Mouse (Mus musculus) naive thymus-derived CD4-positive, alpha-beta T cell, adult 2 months (primary cell): Measurements from ENCODE around the gene Cenpn.

Source experiments
- DNase-seq: peaks from one replicate; pipeline ENCODE4 v3.0.0-alpha.2; 2011; ENCODE audit warnings: low read depth

Gene Cenpn

DNA sequence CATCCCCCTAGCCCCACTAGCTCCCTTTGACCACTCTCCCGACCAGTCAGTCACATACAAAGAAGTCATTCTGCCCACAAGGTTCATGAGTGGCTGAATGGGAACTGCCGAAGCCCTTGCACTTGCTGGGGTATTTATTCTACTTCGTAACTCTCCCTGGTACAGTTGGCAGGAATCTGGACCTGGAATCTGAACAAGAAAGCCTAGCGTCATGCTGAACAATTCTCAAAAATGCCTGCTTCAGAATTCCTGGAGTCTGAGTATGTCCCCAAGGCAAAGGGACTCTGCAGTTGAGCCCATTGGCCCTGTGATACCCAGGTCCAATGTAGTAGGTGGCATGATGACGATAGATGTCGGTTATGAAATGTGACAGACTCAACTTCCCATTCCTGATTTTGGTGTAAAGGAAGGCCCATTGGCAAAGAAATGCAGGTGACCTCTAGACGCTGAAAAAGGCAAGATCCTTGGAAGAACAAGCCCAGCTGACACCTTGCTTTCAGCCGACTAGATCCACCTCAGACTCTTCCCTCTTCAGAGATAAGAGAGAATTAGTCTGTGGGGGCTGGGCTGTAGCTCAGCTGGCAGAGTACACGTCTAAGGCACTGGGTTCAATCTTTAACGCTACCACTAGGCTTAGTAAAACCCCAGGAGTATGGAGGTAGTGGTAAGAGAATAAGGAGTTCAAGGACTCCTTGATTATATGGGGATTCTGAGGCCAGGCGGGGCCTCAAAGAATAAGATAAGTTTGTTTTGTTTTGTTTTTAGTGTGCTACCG is 20.9 kb downstream of the Cenpn start:
- no peak for DNase-seq

DNA sequence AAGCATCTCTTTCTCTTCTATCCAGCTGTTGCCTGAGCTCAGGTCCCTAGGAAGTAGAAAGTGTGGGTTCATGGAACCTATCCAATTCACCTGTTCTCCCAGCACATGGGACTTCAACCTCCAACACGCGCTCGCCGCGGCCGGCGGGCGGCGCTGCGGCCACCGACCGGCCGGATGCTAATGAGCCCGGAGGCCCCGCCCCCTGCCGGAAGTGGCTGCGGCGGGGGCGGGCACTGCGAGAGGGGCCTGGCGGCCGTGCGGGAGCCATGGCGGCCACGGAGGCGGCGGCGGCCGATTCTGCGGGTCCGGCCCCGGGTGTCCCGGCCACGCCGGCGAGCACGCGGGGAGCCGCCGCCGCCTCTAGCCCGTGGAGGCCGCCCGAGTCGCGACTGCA is 21.6 kb downstream of the Cenpn start, which contains the start of gene Atmin:
Gene Atmin, plus strand, starts transcription at position 233 of the 394 bp plus-strand sequence.
- peak; percentile 78 for DNase-seq

DNA sequence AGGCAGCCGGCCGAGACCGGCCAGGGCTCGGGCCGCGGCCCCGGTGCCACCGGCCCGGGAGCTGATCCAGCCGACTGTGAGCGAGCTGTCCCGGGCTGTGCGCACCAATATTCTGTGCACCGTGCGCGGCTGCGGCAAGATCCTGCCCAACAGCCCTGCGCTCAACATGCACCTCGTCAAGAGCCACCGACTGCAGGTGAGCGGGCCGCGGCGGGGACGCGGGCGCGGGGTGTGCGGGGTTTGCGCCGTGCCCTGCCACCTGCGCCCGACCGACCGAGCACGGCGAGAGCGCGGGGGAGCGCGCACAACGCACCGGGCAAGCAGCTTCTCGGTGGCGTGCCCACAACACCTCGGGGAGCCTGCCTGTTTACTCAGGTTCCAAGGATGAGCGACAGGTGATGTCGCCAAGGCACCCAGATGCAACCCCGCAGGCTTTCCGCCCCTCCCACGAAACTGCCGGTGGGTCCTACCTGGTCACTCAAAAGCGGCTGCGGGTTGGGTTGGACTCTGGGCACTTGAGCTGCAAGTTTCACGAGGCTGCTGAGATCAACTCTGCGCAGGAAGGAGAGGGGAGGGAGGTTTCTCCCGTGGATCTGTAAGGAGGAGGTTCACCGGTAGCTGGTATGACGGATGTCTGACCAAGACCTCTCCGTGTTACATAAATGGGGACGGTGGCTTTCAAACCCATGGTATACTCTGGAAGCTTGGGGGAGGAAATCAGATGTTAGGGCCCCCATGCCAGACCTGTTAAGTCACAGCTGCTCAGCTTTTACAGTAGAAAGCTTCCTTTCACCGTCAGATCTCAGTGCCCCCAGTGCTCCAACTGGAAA is 22.2 kb downstream of the Cenpn start:
- DNase-seq = peak; percentile 55

DNA sequence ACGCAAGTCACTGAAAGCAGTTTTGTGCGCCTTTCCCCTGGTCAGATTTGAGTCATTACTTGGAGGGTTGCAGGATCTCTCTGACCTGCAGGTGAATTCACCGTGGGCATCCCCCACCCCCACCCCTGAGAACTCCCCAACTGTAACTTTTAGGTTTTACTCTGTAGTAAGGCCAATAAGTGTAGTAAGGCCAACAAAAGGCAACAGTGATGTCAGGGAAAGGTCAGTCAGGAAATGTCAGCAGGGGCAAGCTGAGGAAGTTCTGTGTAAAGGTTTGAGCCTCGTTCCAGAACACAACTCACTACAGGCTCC is 22.8 kb downstream of the Cenpn start:
- DNase-seq = no peak

DNA sequence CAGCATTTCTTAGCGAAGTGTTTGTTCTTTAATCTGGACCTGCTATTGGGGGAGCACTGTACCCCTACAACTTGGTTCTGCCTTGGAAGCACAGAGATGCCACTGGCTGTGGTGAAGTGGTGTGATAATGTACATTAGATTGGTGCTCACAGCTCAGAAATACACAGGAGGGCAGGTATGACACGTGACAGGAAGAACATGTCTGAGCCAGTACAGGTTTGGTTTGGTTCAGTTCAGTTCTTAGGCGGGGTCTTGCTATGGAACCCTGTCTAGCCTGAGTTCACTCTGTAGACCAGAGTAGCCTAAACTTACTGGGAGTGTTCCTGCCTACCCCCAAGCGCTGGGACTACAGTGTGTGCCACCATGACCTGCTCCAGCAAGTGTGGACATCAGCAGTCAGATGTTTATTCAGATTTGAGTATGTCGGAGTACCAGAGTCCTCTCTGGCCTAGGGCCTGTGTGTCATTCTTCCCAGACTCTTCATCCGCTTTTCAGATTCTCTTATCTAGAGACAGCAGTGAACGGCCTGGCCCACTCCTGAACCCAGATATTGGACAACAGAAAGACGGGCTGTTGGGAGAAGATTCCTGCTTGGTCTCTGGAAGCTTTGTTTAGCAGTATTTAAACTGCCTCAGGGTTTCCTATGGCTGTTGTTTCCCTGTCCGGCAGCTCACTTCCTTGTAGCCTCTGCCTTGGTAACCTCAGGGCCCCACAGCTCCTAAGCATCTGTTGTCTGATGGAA is 23.8 kb downstream of the Cenpn start:
- DNase-seq = no peak

DNA sequence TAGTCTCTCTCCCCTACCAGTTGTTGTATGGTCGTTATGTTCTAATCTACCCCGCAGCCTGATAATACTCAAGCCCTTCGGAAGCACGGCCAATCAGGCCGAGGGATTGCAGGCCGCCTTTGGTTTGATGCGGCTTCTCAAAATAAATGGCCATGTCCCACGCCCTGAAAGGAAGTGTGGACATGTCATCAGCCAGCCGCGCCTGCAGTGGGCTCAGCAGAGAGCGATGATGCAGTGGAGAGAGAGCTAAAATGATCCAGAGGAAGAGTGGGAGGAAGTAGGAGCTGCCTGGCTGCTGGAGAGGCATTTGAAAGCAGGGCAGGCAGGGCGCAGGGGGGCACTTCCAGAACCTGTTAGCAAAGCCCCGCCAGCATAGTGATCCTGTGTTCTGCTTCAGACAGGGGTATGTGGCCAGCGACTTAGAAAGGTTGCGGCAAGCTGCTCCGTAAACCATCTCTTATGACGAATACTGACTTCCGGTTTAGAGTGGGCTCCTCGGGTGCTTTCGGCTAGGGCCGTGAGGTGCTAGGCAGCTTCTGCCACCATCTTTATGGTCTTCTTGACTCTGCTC is 24.8 kb downstream of the Cenpn start:
- DNase-seq = peak; percentile 69

DNA sequence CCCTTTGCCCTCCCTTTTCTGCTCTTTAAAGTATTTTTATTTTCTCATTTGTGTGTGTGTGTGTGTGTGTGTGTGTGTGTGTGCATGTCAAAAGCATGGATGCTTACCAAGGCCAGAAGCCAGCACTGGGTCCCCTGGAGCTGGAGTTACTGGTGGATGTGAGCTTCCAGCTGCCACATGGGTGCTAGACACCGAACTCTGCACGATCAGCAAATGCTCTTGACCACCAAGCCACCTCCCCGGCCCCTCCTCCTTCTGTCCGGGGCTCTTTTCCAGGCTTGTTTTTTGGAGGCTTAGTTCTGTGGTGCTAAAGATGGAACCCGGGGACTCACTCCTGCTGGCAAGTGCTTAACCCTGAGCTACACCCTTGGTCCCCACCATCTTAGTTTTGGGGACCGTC is 25.3 kb downstream of the Cenpn start:
- DNase-seq = no peak

DNA sequence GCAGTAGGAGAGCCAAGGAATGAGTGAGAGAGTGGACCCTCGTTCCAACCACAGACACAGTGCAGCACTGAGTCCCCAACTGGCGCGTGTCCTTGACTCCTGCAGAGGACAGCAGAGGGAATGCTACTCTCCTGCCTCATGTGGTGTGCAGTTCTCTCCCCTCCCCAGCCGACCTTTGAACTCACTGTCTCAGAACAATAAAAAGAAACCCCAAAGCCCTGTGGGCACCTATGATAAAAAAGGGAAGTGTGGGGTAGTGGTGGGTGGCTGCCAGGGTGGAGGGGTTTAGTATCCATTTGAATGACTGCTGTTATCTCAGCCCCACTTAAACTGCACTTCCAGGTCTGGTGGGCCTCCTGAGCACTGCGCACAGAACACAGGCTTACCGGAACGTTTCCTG is 26.1 kb downstream of the Cenpn start:
- no peak for DNase-seq

DNA sequence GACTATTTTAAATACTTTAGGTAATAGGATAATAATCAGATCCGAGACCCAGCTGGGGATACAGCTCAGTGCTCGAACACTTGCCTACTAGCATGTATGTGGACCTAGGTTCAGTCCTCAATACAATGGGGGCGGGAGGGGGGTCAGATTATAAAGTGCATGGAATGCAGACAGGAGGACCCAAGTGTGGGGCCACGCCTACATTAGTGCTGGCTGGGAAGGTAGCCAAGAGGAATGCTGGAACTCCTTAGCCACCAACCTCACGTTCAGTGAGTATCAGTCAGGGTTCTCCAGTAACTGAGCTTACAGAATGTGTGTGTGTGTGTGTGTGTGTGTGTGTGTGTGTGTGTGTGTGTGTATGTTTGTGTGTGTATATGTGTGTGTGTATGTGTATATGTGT is 29.8 kb downstream of the Cenpn start:
- no peak for DNase-seq

DNA sequence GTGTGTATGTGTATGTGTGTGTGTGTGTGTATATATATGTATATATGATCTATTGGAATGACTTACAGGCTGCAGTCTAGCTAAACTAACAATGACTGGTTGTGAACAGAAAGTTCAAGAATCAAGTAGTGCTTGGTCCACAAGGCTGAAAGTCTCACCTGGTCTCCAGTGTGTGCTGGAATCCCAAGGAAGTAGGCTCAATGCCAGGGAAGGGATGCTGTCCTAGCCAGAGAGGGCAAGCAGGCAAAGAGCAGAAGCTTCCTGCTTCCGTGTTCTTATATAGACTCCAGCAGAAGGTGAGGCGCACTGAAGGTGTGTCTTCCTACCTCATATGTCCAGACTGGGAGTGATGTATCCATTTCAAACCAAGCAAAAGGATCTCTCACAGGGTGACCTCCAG is 30.2 kb downstream of the Cenpn start:
- DNase-seq = no peak

DNA sequence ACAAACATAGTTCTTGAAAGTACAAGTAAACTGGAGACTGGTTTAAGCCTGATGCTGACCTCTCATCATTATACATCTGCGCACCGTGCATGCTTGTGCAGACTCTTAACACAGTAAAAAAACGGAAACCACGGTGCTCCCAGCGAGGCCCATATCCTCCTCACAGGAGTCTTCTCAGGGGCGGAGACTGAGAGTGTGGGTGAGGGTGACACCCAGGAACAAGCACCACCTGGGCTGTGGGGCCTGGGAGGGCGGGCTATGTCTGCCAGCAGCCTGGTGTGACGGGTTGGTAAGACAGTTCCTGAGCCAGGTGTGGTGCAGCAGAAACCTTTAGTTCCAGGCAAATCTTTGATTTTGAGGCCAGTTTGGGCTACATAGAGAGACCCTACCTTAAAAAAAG is 30.9 kb downstream of the Cenpn start:
- DNase-seq = peak; percentile 73

DNA sequence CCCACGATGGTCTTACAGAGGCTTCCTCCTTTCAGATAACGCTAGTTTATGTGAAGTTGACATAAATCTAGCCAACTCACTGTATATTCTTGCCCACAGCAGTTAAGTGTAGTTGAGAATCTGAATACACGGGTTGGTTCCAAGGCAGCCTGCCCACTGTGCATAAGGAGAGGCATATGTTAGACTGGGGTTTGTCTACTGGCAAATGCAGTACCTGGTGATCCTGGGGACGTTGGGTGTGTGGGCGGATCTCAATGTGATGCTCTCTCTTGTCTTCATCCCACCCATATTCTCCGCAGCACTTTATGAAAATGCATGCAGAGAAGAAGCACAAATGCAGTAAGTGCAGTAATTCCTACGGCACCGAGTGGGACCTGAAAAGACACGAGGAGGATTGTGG is 32.9 kb downstream of the Cenpn start:
- DNase-seq = no peak

DNA sequence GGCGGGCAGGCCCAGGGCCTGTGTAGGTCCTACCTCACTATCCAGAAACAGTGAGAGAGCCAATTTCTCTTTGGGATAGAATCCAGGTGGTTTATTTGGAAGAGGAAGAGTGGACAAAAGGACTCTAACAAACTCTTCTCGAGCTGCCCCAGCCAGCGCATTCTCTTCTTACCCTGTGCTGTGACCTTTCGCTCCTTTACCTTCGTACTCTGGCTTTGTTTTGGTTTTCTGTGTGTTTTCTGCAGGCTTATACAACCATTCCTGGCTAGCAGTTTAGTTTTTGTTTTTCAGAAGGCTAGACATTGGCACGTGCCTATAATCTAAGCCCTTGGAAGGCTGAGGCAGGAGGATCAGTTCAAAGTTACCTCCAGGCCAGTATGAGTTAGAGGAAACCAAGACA is 48.0 kb downstream of the Cenpn start:
- DNase-seq = no peak

DNA sequence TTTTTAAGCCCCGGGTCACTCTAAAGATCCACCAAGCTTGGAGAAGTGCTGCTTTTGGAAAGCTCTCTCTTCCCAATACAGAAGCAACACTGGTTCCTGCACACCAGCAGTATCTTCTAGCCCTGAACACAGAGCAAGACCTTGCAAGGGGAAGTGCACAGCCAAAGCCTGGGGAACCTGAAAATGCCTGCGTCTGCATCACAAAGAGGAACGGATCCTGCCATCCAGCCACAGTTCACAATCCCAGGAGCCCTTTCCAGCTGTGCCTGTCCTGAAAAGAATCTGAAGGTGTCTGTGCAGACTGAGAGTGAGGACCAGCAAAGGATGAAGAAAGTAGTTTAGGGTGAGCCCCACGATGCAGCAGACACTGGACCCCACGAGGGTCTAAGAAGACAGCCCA is 53.5 kb downstream of the Cenpn start:
- DNase-seq = no peak

DNA sequence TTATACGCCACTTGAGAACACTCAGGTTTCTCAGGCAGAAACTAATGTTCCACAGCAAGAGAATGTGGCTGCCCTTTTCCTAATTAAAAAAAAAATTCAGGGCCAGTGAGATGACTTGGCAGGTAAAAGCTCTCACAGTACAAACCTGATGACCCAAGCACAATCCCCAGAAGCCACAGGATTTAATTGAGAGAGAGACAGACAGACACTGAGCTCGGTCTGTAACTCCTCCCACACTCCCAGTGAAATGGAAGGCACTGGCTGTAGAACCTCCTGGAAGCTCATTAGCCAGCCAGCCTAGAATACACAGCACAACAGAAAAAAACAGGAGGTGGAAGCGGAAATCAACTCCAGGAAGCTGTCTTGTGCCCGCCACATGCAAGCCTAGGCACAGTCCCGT is 54.1 kb downstream of the Cenpn start:
- DNase-seq = no peak

DNA sequence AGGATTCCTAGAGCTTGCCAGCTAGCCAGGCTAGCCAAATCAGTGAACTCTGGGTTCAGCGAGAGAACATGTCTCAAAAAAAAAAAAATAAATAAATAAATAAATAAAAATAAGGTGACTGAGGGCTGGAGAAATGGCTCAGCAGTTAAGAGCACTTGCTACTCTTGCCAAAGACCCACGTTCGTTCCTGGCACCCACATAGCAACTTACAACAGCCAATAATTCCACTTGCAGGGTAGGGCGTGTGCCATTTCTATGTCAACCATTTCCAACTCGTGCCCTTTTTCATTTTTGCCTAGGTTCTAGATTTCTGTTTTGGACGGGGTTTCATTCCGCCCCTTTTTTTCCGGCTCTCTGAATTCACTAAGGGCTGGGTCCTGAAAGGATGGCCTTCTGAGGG is 56.5 kb downstream of the Cenpn start:
- no peak for DNase-seq

DNA sequence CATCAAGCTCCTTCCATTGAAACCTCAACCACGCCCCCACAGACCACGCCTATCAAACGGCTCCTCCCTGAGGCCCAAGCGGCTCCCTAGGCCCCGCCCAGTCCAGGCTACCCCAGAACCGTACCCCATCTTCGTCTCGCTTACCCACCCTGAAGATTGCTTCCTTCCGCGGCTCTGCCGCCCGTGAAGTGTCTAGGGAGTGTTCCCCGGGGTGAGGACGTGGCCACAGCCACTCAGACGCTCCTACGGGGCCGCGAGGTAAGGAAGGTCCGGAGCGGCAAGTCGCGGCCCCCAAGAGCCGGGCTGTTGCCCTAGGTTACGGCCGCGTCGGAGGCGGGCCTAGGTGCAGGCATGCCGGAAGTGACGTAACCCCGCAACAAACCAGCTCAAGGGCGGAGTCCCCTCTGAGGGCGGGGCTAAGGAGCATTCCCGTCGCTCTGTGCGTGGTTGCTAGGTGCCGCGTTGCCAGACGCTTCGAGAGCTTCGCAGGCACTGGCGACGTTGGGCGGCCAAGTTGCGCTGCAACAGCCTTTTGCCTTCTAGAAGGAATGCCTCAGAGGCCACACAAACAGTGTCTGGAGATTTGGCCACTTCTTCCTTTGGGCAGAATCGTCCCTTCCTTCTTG is 57.2 kb downstream of the Cenpn start, which contains the start of gene 1700030J22Rik:
Gene 1700030J22Rik, minus strand, starts transcription at position 329 of the 626 bp plus-strand sequence.
- peak; percentile 99 for DNase-seq

DNA sequence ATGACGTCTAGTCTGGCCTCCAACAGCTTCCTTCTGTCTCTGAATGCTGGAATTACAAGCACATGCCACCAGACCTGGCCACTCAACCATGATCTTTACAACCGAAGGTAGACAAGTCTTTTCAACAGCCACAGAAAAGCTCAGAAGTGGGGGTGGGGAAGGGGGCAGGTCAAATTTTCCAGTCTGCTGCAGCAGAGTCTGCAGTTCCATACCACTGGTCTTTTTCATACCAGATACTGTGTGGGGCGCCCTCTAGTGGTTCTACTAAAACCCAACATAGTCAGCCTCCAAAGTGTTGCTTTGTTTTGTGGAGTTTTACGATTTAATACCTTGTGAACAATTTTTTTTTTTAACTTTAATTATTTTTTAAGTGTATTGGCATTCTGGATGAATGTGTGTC is 58.6 kb downstream of the Cenpn start:
- DNase-seq = peak; percentile 86

DNA sequence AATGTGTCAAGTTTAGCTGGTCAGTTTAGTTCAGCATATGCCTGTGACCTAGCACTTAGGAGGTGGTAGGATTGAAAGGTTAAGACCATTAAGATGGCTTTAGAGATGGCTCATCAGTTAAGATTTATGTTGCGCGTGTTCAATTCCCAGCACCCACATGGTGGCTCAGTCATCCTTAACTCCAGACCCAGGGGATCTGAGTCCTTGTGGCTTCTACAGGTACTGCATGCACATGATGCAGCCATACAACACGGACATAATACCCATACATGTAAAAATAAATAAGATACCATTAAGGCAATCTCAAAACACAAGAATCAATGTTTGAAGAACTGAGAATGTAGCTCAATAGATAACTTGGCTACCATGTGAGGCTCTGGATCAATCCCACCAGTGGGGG is 68.3 kb downstream of the Cenpn start:
- peak; percentile 23 for DNase-seq
